Mouse (Mus musculus): ENCODE results near the gene Wdpcp.
"Not testable (repeated sequence)": the region's sequence is repeated elsewhere in the genome, so short reads cannot be mapped to it uniquely, and the experiment has no call there.

Gene Wdpcp

DNA sequence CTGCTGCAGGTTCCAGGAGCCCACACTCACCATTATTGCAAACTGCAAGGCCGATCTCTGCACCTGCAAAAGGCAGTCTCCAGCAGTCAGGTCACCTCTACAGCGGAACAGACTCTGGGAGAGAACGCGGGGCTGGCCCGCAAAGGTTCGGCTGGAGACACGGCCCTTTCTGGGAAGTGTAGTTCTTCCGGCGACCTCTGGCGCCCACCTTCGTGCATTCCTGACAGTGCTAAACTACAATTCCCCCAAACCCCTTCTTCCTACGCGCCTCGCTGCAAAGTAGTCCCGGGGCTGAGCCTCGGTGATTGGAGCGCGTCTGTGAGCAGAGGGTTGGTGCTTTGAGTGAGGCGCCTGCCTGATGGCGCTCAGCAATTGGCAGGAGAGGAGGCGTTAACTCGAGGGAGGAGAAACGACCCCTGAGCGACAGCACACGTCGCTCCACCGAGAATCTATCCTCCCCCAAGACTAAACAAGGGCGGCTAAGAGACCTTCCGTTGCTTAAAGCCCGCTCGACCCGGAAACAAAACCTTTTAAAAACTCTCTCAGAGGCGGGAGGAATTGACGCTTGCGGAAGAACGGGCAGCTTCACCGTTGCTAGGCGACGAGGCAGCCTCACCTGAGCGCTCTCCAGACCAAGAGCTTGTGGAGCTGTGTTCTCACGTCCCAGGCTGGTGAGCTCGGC lies at the start of gene Wdpcp, which contains the start of gene Mdh1:
TSS of gene Wdpcp (plus strand) at position 536 of the 682 bp plus-strand sequence.
TSS of gene Mdh1 (minus strand) at position 668 of the 682 bp plus-strand sequence.
- peak; percentile 84 for DNase-seq (ENCODE audit: low spot score)

DNA sequence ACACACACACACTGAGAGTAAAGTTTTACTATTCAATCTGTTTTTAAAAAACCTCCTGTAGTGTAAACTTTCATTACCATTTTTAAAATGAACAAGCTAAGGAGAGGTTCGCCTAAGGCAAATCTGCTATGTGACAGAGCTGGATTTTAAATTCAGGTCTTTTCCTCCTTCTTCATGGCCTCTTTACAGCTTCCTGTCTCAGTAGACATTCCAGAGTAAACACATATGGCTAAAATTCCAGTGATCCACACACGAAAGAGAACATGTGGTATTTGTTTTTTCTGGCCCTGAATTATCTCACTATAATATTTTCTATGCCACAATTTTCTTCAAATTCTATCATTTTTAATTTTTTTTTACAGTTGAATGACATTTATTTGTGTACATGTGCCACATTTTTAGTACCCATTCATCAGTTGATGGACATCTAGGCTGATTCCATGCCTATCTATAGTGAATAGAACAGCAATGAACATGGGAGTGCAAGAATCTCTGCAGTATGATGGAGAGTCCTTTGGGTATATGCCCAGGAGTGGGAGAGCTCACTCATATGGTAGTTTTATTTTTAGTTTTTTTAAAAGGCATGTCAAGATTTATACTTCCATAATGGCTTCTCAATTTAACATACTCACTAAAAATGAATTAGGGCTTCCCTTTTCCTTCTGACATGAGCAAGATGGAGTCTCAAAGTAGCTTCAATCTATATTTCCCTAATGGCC lies 43.2 kb upstream of the Wdpcp start:
- DNase-seq (ENCODE audit: low spot score), result no peak

DNA sequence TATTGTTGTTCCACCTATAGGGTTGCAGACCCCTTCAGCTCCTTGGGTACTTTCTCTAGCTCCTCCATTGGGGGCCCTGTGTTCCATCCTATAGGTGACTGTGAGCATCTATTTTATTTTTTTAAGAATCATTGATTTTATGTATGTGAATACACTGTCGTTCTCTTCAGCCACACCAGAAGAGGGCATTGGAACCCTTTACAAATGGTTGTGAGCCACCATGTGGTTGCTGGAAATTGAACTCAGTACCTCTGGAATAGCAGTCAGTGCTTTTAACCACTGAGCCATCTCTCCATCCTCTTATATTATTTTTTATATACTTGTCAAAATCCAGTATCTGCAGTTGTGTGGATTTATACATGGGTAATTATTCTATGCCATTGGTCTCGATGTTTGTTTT lies 41.2 kb upstream of the Wdpcp start:
- DNase-seq (ENCODE audit: low spot score), result not testable (repeated sequence)

DNA sequence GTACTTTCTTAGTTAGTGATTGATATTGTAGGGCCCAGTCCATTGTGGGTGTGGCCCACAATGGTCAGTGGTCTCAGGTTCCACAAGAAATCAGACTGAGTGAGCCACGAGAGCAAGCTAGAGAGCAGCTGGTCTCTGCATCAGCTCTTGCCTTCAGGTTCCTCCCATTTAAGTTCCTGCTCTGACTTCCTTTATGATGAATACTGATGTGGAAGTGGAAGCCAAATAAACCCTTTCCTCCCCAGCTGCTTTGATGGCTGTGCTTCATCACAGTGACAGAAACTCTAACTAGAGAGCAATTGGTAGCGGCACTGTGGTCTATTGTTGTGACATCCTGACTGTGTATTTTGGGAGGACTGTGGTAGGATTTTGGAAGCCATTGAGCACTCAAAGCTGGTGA lies 32.0 kb upstream of the Wdpcp start:
- DNase-seq (ENCODE audit: low spot score), result no peak

- no peak for DNase-seq (ENCODE audit: low spot score)
These were observed 31.4 kb upstream of the Wdpcp start for GRCm38 (mm10) chr11:21540622-21541021.

DNA sequence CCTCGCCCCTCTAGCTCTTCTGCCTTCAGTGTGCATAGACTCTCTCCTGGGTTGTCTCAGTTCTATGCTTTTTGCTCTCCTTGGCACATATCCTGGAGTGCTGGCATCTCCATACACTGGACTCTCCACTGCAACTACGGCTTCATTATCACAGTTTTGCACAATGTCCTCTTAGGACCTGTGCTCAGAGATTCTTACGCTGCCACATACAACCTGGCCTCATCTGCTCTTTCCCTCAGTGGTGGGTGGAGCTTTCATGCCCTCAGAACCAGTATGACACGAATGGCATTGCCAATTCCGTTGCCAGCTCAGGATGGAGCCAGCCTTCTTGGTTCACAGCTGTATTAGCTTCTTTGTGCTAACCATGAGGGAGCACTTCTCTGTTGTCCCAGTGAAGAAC lies 29.3 kb upstream of the Wdpcp start:
- no peak for DNase-seq (ENCODE audit: low spot score)

GRCm38 (mm10) chr11:21545021-21545420 lies 27.0 kb upstream of the Wdpcp start:
- no peak for DNase-seq (ENCODE audit: low spot score)

- no peak for DNase-seq (ENCODE audit: low spot score)
These were observed 26.1 kb upstream of the Wdpcp start for GRCm38 (mm10) chr11:21545951-21546350.

DNA sequence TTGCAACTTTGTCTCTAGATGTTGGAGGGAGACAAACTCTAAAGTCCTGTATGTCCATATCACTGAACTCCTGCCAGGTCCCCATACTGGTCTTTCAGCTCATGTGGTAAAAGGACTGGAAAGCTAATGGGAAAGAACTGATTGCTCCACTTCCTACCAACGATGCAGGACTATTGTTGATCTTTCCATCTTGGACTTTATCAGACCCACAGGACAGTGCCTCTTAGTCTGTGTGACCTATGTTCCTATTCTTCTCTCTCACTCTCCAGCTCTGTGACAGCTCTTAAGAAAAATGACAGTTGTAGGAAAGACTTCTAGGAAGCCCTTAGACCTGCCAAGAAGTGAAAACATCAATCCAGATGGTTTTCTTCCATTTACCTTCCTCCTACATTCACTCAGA lies 25.4 kb upstream of the Wdpcp start:
- DNase-seq (ENCODE audit: low spot score), result no peak

GRCm38 (mm10) chr11:21547518-21547917 lies 24.5 kb upstream of the Wdpcp start:
- no peak for DNase-seq (ENCODE audit: low spot score)

- no peak for DNase-seq (ENCODE audit: low spot score)
These were observed 23.0 kb upstream of the Wdpcp start for GRCm38 (mm10) chr11:21549052-21549451.

GRCm38 (mm10) chr11:21549754-21550153 lies 22.3 kb upstream of the Wdpcp start:
- no peak for DNase-seq (ENCODE audit: low spot score)

DNA sequence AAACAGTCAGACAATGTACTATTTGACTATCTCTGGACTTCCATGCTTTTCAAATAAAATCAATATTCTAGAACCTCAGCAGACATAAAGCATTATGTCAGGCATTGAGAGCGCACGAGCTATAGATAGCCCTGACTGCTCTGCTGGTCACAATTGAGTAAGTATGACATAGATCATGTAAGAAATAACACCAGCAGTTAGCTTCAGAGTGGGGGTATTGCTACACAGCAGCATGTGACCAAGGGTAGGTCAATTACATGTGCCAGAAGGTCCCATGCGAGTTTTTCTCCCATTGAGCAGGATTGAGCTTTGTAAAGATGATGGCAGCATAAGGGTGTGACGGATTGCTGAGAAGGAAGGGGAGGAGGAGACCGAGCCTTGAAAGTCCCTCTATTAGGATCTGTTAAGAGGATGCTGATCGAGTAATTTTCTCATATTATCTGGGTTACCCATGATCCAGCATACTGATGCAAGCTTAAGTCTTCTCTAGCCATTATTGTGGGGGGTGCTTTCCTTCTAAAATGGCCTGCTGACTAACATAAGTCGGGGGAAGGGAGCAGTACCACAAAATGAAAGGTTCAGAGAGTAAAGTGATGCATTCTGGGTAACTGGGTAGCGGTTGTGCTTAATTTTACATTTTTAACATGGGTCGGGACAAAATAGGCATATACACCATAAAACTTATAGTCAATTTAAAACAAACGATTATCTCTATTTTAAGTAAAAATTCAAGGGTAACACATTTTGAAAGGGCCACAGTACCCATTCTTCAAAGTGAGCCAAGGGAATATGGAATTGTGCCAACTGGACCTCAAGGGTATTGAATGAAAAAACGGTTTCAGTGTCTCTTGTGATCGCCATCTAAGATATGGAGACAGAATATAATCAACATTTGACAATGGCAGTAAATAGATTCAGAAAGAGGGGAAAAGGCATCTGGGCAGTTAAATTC lies 21.5 kb upstream of the Wdpcp start:
- no peak for DNase-seq (ENCODE audit: low spot score)

- DNase-seq (ENCODE audit: low spot score), result no peak
These were observed 20.0 kb upstream of the Wdpcp start for GRCm38 (mm10) chr11:21552049-21552448.

- no peak for DNase-seq (ENCODE audit: low spot score)
These were observed 12.3 kb upstream of the Wdpcp start for GRCm38 (mm10) chr11:21559727-21560126.

DNA sequence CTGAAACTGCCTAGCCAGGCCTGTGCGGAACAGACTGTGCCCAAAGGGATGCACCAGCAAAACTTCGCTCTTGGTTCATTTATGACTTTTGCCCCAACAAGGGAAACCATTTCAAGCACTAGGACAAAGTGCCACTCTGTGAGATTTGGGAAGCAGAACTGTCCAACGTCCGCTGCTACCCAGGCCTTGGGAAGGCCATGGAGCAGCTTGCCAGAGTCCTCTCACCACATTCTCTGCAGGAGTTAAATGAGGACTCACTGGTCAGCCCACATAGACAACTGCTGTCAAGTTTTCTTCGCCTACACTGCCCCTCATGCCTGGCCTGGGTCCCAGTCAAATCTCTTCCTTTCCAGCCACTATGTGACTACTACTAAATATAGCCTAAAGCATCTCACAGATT lies 10.7 kb upstream of the Wdpcp start:
- no peak for DNase-seq (ENCODE audit: low spot score)

GRCm38 (mm10) chr11:21563617-21564325 lies 8.3 kb upstream of the Wdpcp start:
- no peak for DNase-seq (ENCODE audit: low spot score)

DNA sequence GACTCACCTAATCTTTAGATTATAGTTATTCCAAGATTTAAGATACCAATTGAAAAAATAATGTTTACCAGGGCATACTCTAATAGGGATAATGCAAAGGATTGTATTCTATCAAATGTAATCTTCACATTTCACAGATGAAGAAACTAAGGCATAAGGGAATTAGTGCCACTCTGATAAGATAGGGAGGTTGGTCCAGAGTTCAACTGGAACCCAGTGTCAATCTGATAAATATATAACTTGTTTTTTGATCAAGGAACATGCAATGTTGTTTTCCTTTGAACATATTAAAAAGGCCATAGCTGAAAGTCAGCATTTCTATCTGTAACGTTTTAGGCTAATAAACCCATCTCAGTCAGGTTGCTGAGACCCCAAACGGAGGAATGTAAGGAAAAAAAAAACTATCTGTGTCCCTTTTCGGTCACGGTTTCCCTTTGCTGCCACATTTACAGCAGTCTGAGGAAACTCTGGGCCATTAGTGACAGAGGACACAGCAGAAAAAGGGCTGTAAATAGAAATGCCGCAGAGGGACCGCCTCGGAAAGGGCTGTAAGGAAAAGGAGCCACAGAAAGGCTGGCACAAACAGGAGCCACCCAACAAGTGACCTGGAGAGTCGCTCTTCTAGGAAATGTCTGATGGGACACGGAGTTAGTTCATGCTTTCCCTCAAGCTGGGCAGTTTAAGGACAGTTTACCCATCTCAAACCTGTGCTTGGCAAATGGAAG lies 7.2 kb upstream of the Wdpcp start:
- DNase-seq (ENCODE audit: low spot score), result no peak

- DNase-seq (ENCODE audit: low spot score), result no peak
These were observed 5.1 kb upstream of the Wdpcp start for GRCm38 (mm10) chr11:21566934-21567333.

DNA sequence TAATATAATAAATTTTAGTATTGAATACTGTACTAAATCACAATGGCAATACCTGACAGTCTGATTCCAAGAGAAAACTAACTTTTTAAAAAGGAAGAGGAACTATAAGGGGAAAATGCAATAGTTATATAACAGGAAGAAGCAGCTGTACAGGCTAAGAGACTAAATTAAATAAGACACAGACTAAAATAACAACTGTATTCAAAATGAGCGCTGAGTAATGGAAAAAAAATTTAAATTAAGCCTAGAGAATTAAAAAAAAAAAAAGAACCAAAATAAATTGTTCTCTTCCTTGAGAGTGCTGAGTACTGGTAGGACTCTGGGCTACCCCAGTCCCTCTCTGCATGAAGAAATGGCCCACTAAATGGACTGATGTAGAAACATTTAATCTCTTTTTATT lies 4.3 kb upstream of the Wdpcp start:
- DNase-seq (ENCODE audit: low spot score), result no peak

DNA sequence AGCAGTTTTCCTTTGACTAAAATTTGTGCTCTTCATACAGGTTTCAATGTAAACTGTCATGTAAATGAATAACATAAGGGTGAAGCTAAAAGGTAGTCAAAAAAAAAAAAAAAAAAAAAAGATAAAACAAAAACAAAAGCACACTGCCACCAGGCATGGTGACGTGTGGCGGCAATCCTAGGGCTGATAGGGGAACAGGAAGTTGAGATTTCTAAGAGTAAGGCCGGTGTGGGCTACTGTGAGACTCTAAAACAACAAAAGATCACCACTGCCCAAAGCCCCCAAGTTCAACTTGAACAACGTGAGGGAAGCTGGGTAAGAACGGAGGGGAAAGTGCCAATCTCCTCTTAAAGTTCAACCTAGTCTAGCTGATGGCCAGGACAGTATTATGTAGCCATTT lies 3.0 kb upstream of the Wdpcp start:
- DNase-seq (ENCODE audit: low spot score), result no peak
